Mouse (Mus musculus) midbrain, embryonic 16.5 days (tissue): ENCODE measurements around the gene Fam192a. TPM values are rescaled to one million over a fixed set of nuclear protein-coding genes. Genes with fewer than 3 reads are reported as not detected.

Experiments used
- ATAC-seq: fragments of 200-750 bp; cut with Nextera tagmentation; 2 replicates; pipeline ENCODE4 v1.8.0; 2017; ENCODE audit warnings: moderate TSS enrichment
- H3K27ac ChIP-seq: fragments of 300-500 bp; sonication (generic); 2 replicates; pipeline ENCODE4 v1.5.1; 2014; ENCODE audit warnings: mild to moderate bottlenecking, low read length, mixed read lengths
- H3K27me3 ChIP-seq: fragments of 300-500 bp; sonication (generic); 2 replicates; pipeline ENCODE4 v1.6.1; 2014; ENCODE audit warnings: low read depth, low read length, mixed read lengths; ENCODE audit not compliant: control insufficient read depth, insufficient read depth
- H3K36me3 ChIP-seq: fragments of 300-500 bp; sonication (generic); 2 replicates; pipeline ENCODE4 v1.6.1; 2014; ENCODE audit warnings: mild to moderate bottlenecking, low read length, moderate library complexity, mixed read lengths; ENCODE audit not compliant: control insufficient read depth, insufficient read depth
- H3K4me1 ChIP-seq: fragments of 300-500 bp; sonication (generic); 2 replicates; pipeline ENCODE4 v1.6.1; 2014; ENCODE audit warnings: mild to moderate bottlenecking, low read length, mixed read lengths; ENCODE audit not compliant: control insufficient read depth, insufficient read depth
- H3K4me2 ChIP-seq: fragments of 300-500 bp; sonication (generic); 2 replicates; pipeline ENCODE4 v1.6.1; 2014; ENCODE audit warnings: mild to moderate bottlenecking, low read length, mixed read lengths
- H3K4me3 ChIP-seq: fragments of 300-500 bp; sonication (generic); 2 replicates; pipeline ENCODE4 v1.5.1; 2014; ENCODE audit warnings: low read depth, mild to moderate bottlenecking, low read length, moderate library complexity, mixed read lengths
- H3K9ac ChIP-seq: fragments of 300-500 bp; sonication (generic); 2 replicates; pipeline ENCODE4 v1.6.1; 2014; ENCODE audit warnings: low read depth, low read length, mixed read lengths
- H3K9me3 ChIP-seq: fragments of 300-500 bp; sonication (generic); replicated peaks from 2 replicates; pipeline ENCODE4 v1.6.1; 2014; ENCODE audit warnings: mild to moderate bottlenecking, low read length, mixed read lengths; ENCODE audit not compliant: control insufficient read depth, poor library complexity, severe bottlenecking
- WGBS: fragments of 180-500 bp; shearing (Covaris S2); extraction: QIAGEN DNeasy Blood & Tissue Kit; methylation state at CpG from one replicate; pipeline ENCODE4 v1.1.7; 2014; 5-methylcytosine and 5-hydroxymethylcytosine counted together
- polyA plus RNA-seq: library from polyadenylated mRNA; unstranded; fragments of >200 nt; fragmentation: Nextera tagmentation; extraction: Ambion mirVana; gene quantifications from 2 replicates; pipeline ENCODE4 v1.2.1, GENCODE M21; 2015

Gene Fam192a
- polyA plus RNA-seq, 1 experiment from 2014 or later = 74.0 TPM

GRCm38 (mm10) chr8:94581820-94582483 lies 19.8 kb downstream of the Fam192a start:
- Histone ChIP-seq H3K4me2 (no peak overlapping the region), H3K36me3 (peaks cover 23% of the 10 kb centered on the region), H3K4me3 (no peak overlapping the region), H3K9ac (no peak overlapping the region; the same call in 1 of the 2 replicates), H3K27me3 (no peaks in the 10 kb centered on the region), H3K9me3 (no peaks in the 10 kb centered on the region), H3K4me1 (no peaks in the 10 kb centered on the region), H3K27ac (no peak overlapping the region)
- ATAC-seq = no peak
- 78% methylated on average over 7 of the region's 7 CpGs for WGBS

GRCm38 (mm10) chr8:94575148-94575547 lies 26.6 kb downstream of the Fam192a start:
- Histone ChIP-seq H3K27me3 (no peaks in the 10 kb centered on the region), H3K36me3 (peaks cover 17% of the 10 kb centered on the region), H3K4me1 (no peaks in the 10 kb centered on the region), H3K9ac (no peak overlapping the region), H3K4me3 (no peak overlapping the region), H3K4me2 (no peak overlapping the region), H3K9me3 (no peaks in the 10 kb centered on the region), H3K27ac (no peak overlapping the region)
- ATAC-seq = no peak
- WGBS = 98% methylated on average over 4 of the region's 4 CpGs

- peak; percentile 76 for ATAC-seq
- WGBS = 83% methylated on average over 16 of the region's 16 CpGs
- peaks cover 17% of the 10 kb centered on the region for H3K36me3 ChIP-seq
These were observed 27.5 kb downstream of the Fam192a start for GRCm38 (mm10) chr8:94574159-94574907.

GRCm38 (mm10) chr8:94571896-94572295 lies 29.9 kb downstream of the Fam192a start:
- 89% methylated on average over 2 of the region's 2 CpGs for WGBS
- no peaks in the 10 kb centered on the region for H3K27me3 ChIP-seq
- H3K4me3 ChIP-seq = no peak overlapping the region
- H3K27ac ChIP-seq = no peak overlapping the region
- peaks cover 19% of the 10 kb centered on the region for H3K4me1 ChIP-seq
- H3K4me2 ChIP-seq = no peak overlapping the region
- peaks cover 9% of the 10 kb centered on the region for H3K36me3 ChIP-seq
- no peaks in the 10 kb centered on the region for H3K9me3 ChIP-seq
- no peak overlapping the region for H3K9ac ChIP-seq
- ATAC-seq = no peak

More at GRCm38 (mm10) chr8:94574159-94574907, 27.5 kb downstream of the Fam192a start:
- Histone ChIP-seq H3K4me2 (no peak overlapping the region), H3K27me3 (no peaks in the 10 kb centered on the region), H3K27ac (peak overlapping the region; percentile 58), H3K9ac (no peak overlapping the region), H3K4me1 (0 out of 2 replicates have a peak, but pooled peaks cover 5% of the 10 kb centered on the region), H3K9me3 (no peaks in the 10 kb centered on the region), H3K4me3 (no peak overlapping the region)

GRCm38 (mm10) chr8:94569419-94569818 lies 32.4 kb downstream of the Fam192a start:
- Histone ChIP-seq H3K9ac (no peak overlapping the region), H3K36me3 (0 out of 2 replicates have a peak, but pooled peaks cover under 1% of the 10 kb centered on the region), H3K4me3 (no peak overlapping the region), H3K27me3 (no peaks in the 10 kb centered on the region), H3K27ac (peak overlapping the region; percentile 19; the same call in 1 of the 2 replicates), H3K4me1 (peaks cover 36% of the 10 kb centered on the region), H3K9me3 (no peaks in the 10 kb centered on the region), H3K4me2 (no peak overlapping the region)
- WGBS = 58% methylated on average over 1 of the region's 1 CpGs
- no peak for ATAC-seq

GRCm38 (mm10) chr8:94568098-94568497 lies 33.7 kb downstream of the Fam192a start:
- peaks cover 36% of the 10 kb centered on the region for H3K4me1 ChIP-seq
- no peaks in the 10 kb centered on the region for H3K27me3 ChIP-seq
- H3K4me3 ChIP-seq = no peak overlapping the region
- no peak overlapping the region for H3K4me2 ChIP-seq
- no peaks in the 10 kb centered on the region for H3K9me3 ChIP-seq
- peak overlapping the region; percentile 88; the same call in 1 of the 2 replicates for H3K27ac ChIP-seq
- ATAC-seq = no peak
- H3K36me3 ChIP-seq = no peaks in the 10 kb centered on the region
- H3K9ac ChIP-seq = no peak overlapping the region
- 93% methylated on average over 8 of the region's 8 CpGs for WGBS

- peak overlapping the region; percentile 88 for H3K27ac ChIP-seq
- no peaks in the 10 kb centered on the region for H3K36me3 ChIP-seq
- H3K4me3 ChIP-seq = no peak overlapping the region
- peak overlapping the region; percentile 42; the same call in 1 of the 2 replicates for H3K9ac ChIP-seq
- H3K4me2 ChIP-seq = peak overlapping the region; percentile 38
- no peaks in the 10 kb centered on the region for H3K9me3 ChIP-seq
- 24% methylated on average over 8 of the region's 8 CpGs for WGBS
- ATAC-seq = peak; percentile 96
- no peaks in the 10 kb centered on the region for H3K27me3 ChIP-seq
- peaks cover 36% of the 10 kb centered on the region for H3K4me1 ChIP-seq
These were observed 34.5 kb downstream of the Fam192a start for GRCm38 (mm10) chr8:94567159-94567849.

GRCm38 (mm10) chr8:94566446-94567158 lies 35.2 kb downstream of the Fam192a start:
- 36% methylated on average over 15 of the region's 15 CpGs for WGBS

More at GRCm38 (mm10) chr8:94566446-94567158, 35.2 kb downstream of the Fam192a start:
- Histone ChIP-seq H3K27ac (peak overlapping the region; percentile 88), H3K4me3 (no peak overlapping the region), H3K36me3 (no peaks in the 10 kb centered on the region), H3K4me2 (peak overlapping the region; percentile 38), H3K9ac (peak overlapping the region; percentile 42; the same call in 1 of the 2 replicates), H3K27me3 (no peaks in the 10 kb centered on the region), H3K4me1 (peaks cover 36% of the 10 kb centered on the region), H3K9me3 (no peaks in the 10 kb centered on the region)
- peak; percentile 68 for ATAC-seq
